Mouse (Mus musculus): ENCODE data around the gene Polr2g. TPM values are rescaled to one million over a fixed set of nuclear protein-coding genes. Genes with fewer than 3 reads are reported as not detected.

The Polr2g gene
- polyA plus RNA-seq, 1 experiment from 2014 or later = 189 TPM

GRCm38 (mm10) chr19:8786008-8786781 is 12.2 kb downstream of the Polr2g start, which contains the start of gene Taf6l:
Gene Taf6l, minus strand, starts transcription at chr19:8786417.
- H3K36me3 ChIP-seq = peaks cover 37% of the 10 kb centered on the region
- peak within 1 kb of the TSS; percentile 89 for H3K27ac ChIP-seq
- H3K9ac ChIP-seq (replicated peaks) = peak within 1 kb of the TSS; percentile 69
- 1% methylated on average over 32 of the region's 32 CpGs for WGBS
- peaks cover 10% of the 10 kb centered on the region for H3K4me1 ChIP-seq (replicated peaks)
- peak; percentile 98 for ATAC-seq (ENCODE audit: insufficient number of reproducible peaks, insufficient read depth, low FRiP score, low TSS enrichment, low read depth)
- H3K4me2 ChIP-seq = peak within 1 kb of the TSS; percentile 70
- peak within 1 kb of the TSS; percentile 72 for H3K4me3 ChIP-seq (replicated peaks)
- H3K9me3 ChIP-seq = no peaks in the 10 kb centered on the region
- no peaks in the 10 kb centered on the region for H3K27me3 ChIP-seq

DNA sequence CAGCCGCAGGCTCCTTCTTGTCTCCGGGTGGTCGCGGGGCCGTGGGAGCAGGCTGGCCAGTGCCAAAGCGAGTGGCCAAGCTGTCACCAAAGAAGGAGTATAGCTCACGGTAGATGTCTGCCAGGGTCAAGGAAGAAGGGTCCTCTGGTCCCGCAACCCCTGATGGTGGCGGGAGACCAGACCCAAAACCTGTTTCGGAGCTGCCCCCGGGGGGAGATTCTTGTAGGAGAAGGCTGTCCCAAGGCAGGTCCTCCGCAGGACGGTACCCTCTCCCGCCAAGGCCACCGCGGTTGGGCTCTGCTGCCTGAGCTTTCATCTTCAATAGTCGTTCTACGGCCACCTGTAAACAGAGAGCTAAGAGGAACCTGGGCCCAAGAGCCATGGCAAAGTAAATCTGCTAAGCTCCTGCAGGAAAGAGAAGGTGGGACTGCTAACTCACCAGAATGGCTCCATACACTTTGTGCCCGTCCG is 23.4 kb downstream of the Polr2g start:
- H3K27me3 ChIP-seq = no peaks in the 10 kb centered on the region
- H3K4me3 ChIP-seq (replicated peaks) = peak overlapping the region; percentile 75
- H3K9ac ChIP-seq (replicated peaks) = peak overlapping the region; percentile 93
- peak overlapping the region; percentile 99 for H3K27ac ChIP-seq
- H3K4me1 ChIP-seq (replicated peaks) = peaks cover 32% of the 10 kb centered on the region
- H3K9me3 ChIP-seq = no peaks in the 10 kb centered on the region
- 7% methylated on average over 20 of the region's 20 CpGs for WGBS
- H3K4me2 ChIP-seq = peak overlapping the region; percentile 94
- ATAC-seq (ENCODE audit: insufficient number of reproducible peaks, insufficient read depth, low FRiP score, low TSS enrichment, low read depth) = peak; percentile 22; the same call in 1 of the 2 replicates
- H3K36me3 ChIP-seq = peaks cover 53% of the 10 kb centered on the region

- Histone ChIP-seq H3K9ac (replicated peaks) (peak within 1 kb of the TSS; percentile 93), H3K27ac (peak within 1 kb of the TSS; percentile 99), H3K36me3 (peaks cover 54% of the 10 kb centered on the region), H3K4me2 (peak within 1 kb of the TSS; percentile 94), H3K4me1 (replicated peaks) (peaks cover 32% of the 10 kb centered on the region), H3K9me3 (no peaks in the 10 kb centered on the region), H3K27me3 (no peaks in the 10 kb centered on the region), H3K4me3 (replicated peaks) (peak within 1 kb of the TSS; percentile 75)
- 0% methylated on average over 68 of the region's 68 CpGs for WGBS
- ATAC-seq (ENCODE audit: insufficient number of reproducible peaks, insufficient read depth, low FRiP score, low TSS enrichment, low read depth) = peak; percentile 88
Observed at GRCm38 (mm10) chr19:8774086-8774835, 24.1 kb downstream of the Polr2g start, which contains the start of gene Tmem179b. Gene Tmem179b, minus strand, starts transcription at chr19:8774467.

DNA sequence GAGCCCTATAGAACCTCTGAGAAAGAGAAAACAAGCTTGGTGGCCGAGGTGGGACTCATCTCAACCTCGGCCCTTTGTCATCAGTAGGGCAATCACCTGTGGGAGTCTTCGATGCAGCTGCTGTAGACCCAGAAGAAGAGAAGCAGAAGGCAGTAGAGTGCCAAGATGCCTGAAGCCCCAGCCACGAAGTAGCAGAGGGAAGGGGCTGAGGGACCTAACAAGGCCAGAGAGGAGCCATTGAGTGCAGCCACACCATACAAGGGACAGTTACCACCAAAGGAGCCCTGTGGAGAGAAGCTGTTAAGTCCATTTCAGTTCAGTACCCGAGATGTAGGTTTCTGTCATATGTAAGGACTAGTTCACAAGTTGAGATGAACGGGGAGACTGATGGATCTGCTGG is 25.0 kb downstream of the Polr2g start:
- Histone ChIP-seq H3K27ac (peak overlapping the region; percentile 99), H3K4me3 (replicated peaks) (peak overlapping the region; percentile 75), H3K36me3 (peaks cover 57% of the 10 kb centered on the region), H3K4me2 (peak overlapping the region; percentile 94), H3K9me3 (no peaks in the 10 kb centered on the region), H3K27me3 (no peaks in the 10 kb centered on the region), H3K4me1 (replicated peaks) (peaks cover 32% of the 10 kb centered on the region), H3K9ac (replicated peaks) (peak overlapping the region; percentile 93)
- WGBS = 56% methylated on average over 6 of the region's 6 CpGs
- ATAC-seq (ENCODE audit: insufficient number of reproducible peaks, insufficient read depth, low FRiP score, low TSS enrichment, low read depth) = no peak

DNA sequence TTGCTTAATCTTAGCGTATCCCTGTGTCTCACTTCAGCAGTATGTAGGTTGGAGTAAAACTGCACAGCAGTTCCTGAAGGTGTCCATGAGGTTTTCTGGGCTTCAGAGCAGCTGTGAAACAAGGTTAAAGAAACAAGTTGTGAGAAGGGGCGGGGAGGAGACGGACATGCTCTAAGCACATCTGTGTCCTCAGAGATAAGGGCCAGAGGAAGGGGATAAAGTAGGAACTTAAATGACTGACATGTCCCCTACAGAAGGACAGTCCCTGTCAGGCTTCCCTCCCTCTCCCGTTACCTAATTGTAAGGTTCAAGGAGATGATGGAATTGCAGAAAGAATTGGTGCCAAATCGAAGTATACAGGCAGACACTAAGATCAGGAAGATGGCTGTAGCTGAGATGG is 25.4 kb downstream of the Polr2g start:
- Histone ChIP-seq H3K27ac (0 out of 2 replicates have a peak overlapping the region, but pooled peaks have one; percentile 99), H3K36me3 (peaks cover 57% of the 10 kb centered on the region)

GRCm38 (mm10) chr19:8770567-8771270 is 27.7 kb downstream of the Polr2g start, which contains the start of gene Tmem223:
Gene Tmem223, plus strand, starts transcription at chr19:8770996.
- ATAC-seq (ENCODE audit: insufficient number of reproducible peaks, insufficient read depth, low FRiP score, low TSS enrichment, low read depth) = 0 out of 2 replicates have a peak, but pooled peaks have one; percentile 2
- H3K9me3 ChIP-seq = 0 out of 2 replicates have a peak, but pooled peaks cover under 1% of the 10 kb centered on the region
- 24% methylated on average over 29 of the region's 29 CpGs for WGBS
- peak within 1 kb of the TSS; percentile 70 for H3K4me3 ChIP-seq (replicated peaks)
- peaks cover 75% of the 10 kb centered on the region for H3K36me3 ChIP-seq
- peak within 1 kb of the TSS; percentile 69 for H3K4me2 ChIP-seq
- peak within 1 kb of the TSS; percentile 91 for H3K27ac ChIP-seq
- H3K27me3 ChIP-seq = no peaks in the 10 kb centered on the region
- H3K4me1 ChIP-seq (replicated peaks) = peaks cover 30% of the 10 kb centered on the region
- H3K9ac ChIP-seq (replicated peaks) = peak within 1 kb of the TSS; percentile 90

More for the DNA sequence above, 25.4 kb downstream of the Polr2g start:
- ATAC-seq (ENCODE audit: insufficient number of reproducible peaks, insufficient read depth, low FRiP score, low TSS enrichment, low read depth) = no peak
- H3K27me3 ChIP-seq = no peaks in the 10 kb centered on the region
- 87% methylated on average over 5 of the region's 5 CpGs for WGBS
- H3K9me3 ChIP-seq = no peaks in the 10 kb centered on the region
- H3K4me3 ChIP-seq (replicated peaks) = peak overlapping the region; percentile 75
- peak overlapping the region; percentile 94 for H3K4me2 ChIP-seq
- peaks cover 32% of the 10 kb centered on the region for H3K4me1 ChIP-seq (replicated peaks)
- peak overlapping the region; percentile 93; the same call in 1 of the 2 replicates for H3K9ac ChIP-seq (replicated peaks)

DNA sequence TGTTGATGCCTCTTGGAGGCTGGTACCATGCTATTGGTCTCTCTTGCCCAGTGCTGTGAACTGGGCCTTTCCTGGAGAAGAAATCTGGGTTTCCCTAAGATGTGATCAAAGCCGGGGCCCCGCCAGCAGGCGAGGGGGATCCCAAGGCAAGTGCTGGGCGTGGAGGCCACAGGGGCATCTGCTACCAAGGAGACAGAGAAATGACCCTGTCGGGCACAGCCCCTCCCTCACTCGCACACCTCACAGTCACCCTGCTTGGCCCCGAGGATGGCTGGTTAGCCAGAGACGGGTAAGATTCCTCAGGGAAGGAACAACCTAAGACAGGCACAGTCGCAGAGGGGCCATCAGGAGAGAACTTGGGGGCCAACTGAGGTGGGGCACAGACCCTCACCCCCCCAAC is 32.8 kb downstream of the Polr2g start:
- Histone ChIP-seq H3K4me2 (no peak overlapping the region), H3K27me3 (no peaks in the 10 kb centered on the region), H3K4me3 (replicated peaks) (no peak overlapping the region), H3K36me3 (peaks cover 94% of the 10 kb centered on the region), H3K9me3 (peaks cover 11% of the 10 kb centered on the region; the same call in 1 of the 2 replicates), H3K27ac (no peak overlapping the region), H3K4me1 (replicated peaks) (peaks cover 4% of the 10 kb centered on the region), H3K9ac (replicated peaks) (no peak overlapping the region)
- WGBS = 95% methylated on average over 9 of the region's 9 CpGs
- 0 out of 2 replicates have a peak, but pooled peaks have one; percentile 20 for ATAC-seq (ENCODE audit: insufficient number of reproducible peaks, insufficient read depth, low FRiP score, low TSS enrichment, low read depth)

GRCm38 (mm10) chr19:8763276-8763675 is 35.1 kb downstream of the Polr2g start:
- no peak overlapping the region for H3K4me3 ChIP-seq (replicated peaks)
- ATAC-seq (ENCODE audit: insufficient number of reproducible peaks, insufficient read depth, low FRiP score, low TSS enrichment, low read depth) = no peak
- peaks cover 11% of the 10 kb centered on the region; the same call in 1 of the 2 replicates for H3K9me3 ChIP-seq
- 90% methylated on average over 4 of the region's 4 CpGs for WGBS
- no peaks in the 10 kb centered on the region for H3K27me3 ChIP-seq
- H3K36me3 ChIP-seq = peaks cover 73% of the 10 kb centered on the region
- no peak overlapping the region for H3K4me2 ChIP-seq
- no peak overlapping the region for H3K27ac ChIP-seq
- H3K9ac ChIP-seq (replicated peaks) = no peak overlapping the region
- H3K4me1 ChIP-seq (replicated peaks) = peaks cover 4% of the 10 kb centered on the region

DNA sequence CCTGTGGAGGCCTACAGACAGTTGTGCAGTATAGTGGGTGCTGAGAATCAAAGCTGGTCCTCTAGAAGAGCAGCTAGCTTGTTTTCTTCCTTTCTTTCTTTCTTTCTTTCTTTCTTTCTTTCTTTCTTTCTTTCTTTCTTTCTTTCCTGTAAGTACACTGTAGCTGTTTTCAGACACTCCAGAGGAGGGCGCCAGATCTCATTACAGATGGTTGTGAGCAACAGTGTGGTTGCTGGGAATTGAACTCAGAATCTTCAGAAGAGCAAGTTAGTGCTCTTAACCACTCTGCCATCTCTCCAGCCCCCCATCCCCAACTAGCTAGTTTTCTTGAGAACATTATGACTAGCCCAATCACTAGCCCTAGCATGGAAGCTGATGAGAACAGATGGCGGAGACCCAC is 37.6 kb downstream of the Polr2g start:
- 94% methylated on average over 2 of the region's 2 CpGs for WGBS
- Histone ChIP-seq H3K9me3 (peaks cover 10% of the 10 kb centered on the region; the same call in 1 of the 2 replicates), H3K36me3 (peaks cover 50% of the 10 kb centered on the region), H3K9ac (replicated peaks) (no peak overlapping the region), H3K4me2 (no peak overlapping the region), H3K4me1 (replicated peaks) (peaks cover 12% of the 10 kb centered on the region), H3K4me3 (replicated peaks) (no peak overlapping the region), H3K27me3 (no peaks in the 10 kb centered on the region), H3K27ac (no peak overlapping the region)
- no peak for ATAC-seq (ENCODE audit: insufficient number of reproducible peaks, insufficient read depth, low FRiP score, low TSS enrichment, low read depth)

DNA sequence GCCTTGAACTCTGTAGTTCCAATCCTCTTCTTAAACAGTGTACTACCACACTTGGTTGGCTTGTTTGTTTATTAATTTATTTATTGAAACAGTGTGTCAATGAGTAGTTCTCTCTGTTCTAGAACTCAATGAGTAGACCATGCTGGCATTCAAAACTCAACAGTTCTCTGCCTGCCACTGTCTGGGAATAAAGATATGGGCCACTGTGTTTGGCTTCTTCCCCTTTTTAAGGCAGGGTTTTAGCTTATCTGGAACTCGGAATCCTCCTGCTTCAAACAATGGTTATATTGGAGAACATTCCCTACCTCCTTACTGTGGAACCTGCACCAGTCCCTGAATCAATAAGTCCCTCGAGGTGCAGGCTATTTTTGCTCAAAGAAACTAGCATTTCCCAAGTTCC is 39.5 kb downstream of the Polr2g start:
- no peak overlapping the region for H3K9ac ChIP-seq (replicated peaks)
- no peak overlapping the region for H3K4me3 ChIP-seq (replicated peaks)
- 84% methylated on average over 2 of the region's 2 CpGs for whole genome bisulfite sequencing
- H3K4me2 ChIP-seq = peak overlapping the region; percentile 81; the same call in 1 of the 2 replicates
- no peak overlapping the region for H3K27ac ChIP-seq
- H3K27me3 ChIP-seq = no peaks in the 10 kb centered on the region
- H3K9me3 ChIP-seq = no peaks in the 10 kb centered on the region
- peaks cover 47% of the 10 kb centered on the region for H3K36me3 ChIP-seq
- H3K4me1 ChIP-seq (replicated peaks) = peaks cover 16% of the 10 kb centered on the region
- no peak for ATAC-seq (ENCODE audit: insufficient number of reproducible peaks, insufficient read depth, low FRiP score, low TSS enrichment, low read depth)
